Mouse (Mus musculus) cerebral cortex, adult 2 months (tissue): Measurements from ENCODE around the gene Prm1.

Experiments used
- WGBS: fragments of 180-500 bp; shearing (Covaris S2); methylation state at CpG from one replicate; pipeline ENCODE4 v1.1.7; 2018; 5-methylcytosine and 5-hydroxymethylcytosine counted together

Gene Prm1

GRCm38 (mm10) chr16:10824536-10824935 lies 18.9 kb upstream of the Prm1 start:
- 81% methylated on average over 1 of the region's 1 CpGs for WGBS

- 84% methylated on average over 4 of the region's 4 CpGs for WGBS
These were observed 15.7 kb upstream of the Prm1 start for GRCm38 (mm10) chr16:10821387-10821786.

GRCm38 (mm10) chr16:10819966-10820365 lies 14.3 kb upstream of the Prm1 start:
- WGBS = 86% methylated on average over 3 of the region's 3 CpGs

- WGBS = 83% methylated on average over 4 of the region's 4 CpGs
These were observed 13.0 kb upstream of the Prm1 start for GRCm38 (mm10) chr16:10818579-10819135.

GRCm38 (mm10) chr16:10814864-10815263 lies 9.2 kb upstream of the Prm1 start:
- WGBS = 98% methylated on average over 4 of the region's 4 CpGs

- 87% methylated on average over 4 of the region's 4 CpGs for WGBS
These were observed 8.1 kb upstream of the Prm1 start for GRCm38 (mm10) chr16:10813726-10814125.

GRCm38 (mm10) chr16:10812865-10813371 lies 7.3 kb upstream of the Prm1 start, which contains the start of gene Gm11172:
Gene Gm11172 (plus strand): TSS chr16:10812915.
- 88% methylated on average over 2 of the region's 2 CpGs for WGBS

GRCm38 (mm10) chr16:10810376-10810775 lies 4.7 kb upstream of the Prm1 start:
- 92% methylated on average over 1 of the region's 1 CpGs for WGBS

- 91% methylated on average over 3 of the region's 3 CpGs for WGBS
These were observed 3.2 kb downstream of the Prm1 start for GRCm38 (mm10) chr16:10802420-10802819.

GRCm38 (mm10) chr16:10796034-10796433 lies 9.6 kb downstream of the Prm1 start, which contains the start of gene Prm2:
Gene Prm2 (minus strand): TSS chr16:10796134.
- WGBS = 83% methylated on average over 6 of the region's 6 CpGs

- WGBS = 79% methylated on average over 9 of the region's 9 CpGs
These were observed 14.9 kb downstream of the Prm1 start, which contains the start of gene Prm3 for GRCm38 (mm10) chr16:10790702-10791101. Gene Prm3 (minus strand): TSS chr16:10790914.

GRCm38 (mm10) chr16:10788866-10789265 lies 16.8 kb downstream of the Prm1 start:
- WGBS = 87% methylated on average over 4 of the region's 4 CpGs

GRCm38 (mm10) chr16:10788271-10788670 lies 17.4 kb downstream of the Prm1 start, which contains the start of gene Tnp2:
Gene Tnp2 (minus strand): TSS chr16:10788660.
- 78% methylated on average over 16 of the region's 16 CpGs for WGBS

- 87% methylated on average over 7 of the region's 7 CpGs for WGBS
These were observed 18.0 kb downstream of the Prm1 start for GRCm38 (mm10) chr16:10787548-10788058.

- WGBS = 71% methylated on average over 4 of the region's 4 CpGs
These were observed 18.7 kb downstream of the Prm1 start for GRCm38 (mm10) chr16:10786782-10787547.

- 2% methylated on average over 9 of the region's 9 CpGs for WGBS
These were observed 19.4 kb downstream of the Prm1 start for GRCm38 (mm10) chr16:10786288-10786687.

GRCm38 (mm10) chr16:10785371-10786231 lies 20.0 kb downstream of the Prm1 start, which contains the start of gene Socs1:
Gene Socs1 (minus strand): TSS chr16:10785536.
- under 1% methylated on average over 58 of the region's 59 CpGs for WGBS

GRCm38 (mm10) chr16:10784793-10785370 lies 20.8 kb downstream of the Prm1 start:
- WGBS = under 1% methylated on average over 48 of the region's 55 CpGs

GRCm38 (mm10) chr16:10783883-10784792 lies 21.5 kb downstream of the Prm1 start:
- WGBS = 2% methylated on average over 81 of the region's 81 CpGs

- 83% methylated on average over 8 of the region's 8 CpGs for WGBS
These were observed 22.2 kb downstream of the Prm1 start for GRCm38 (mm10) chr16:10783451-10783850.
